Mouse (Mus musculus) erythroblast, embryonic 14.5 days (primary cell): ENCODE measurements around the gene Ndufs2.

Experiments
- GATA1 ChIP-seq: IDR thresholded peaks from 2 replicates; pipeline ENCODE4 v1.6.1; 2012; ENCODE audit warnings: low read length, inconsistent platforms, mixed read lengths
- TAL1 ChIP-seq: IDR thresholded peaks from 3 replicates; pipeline ENCODE4 v1.6.1; 2012; ENCODE audit warnings: low read length, inconsistent platforms, mixed read lengths

- no peak for TF ChIP-seq TAL1
- TF ChIP-seq GATA1, result no peak
Measured at GRCm38 (mm10) chr1:171239992-171240744, 11.0 kb downstream of the Ndufs2 start.
